Mouse (Mus musculus): Measurements from ENCODE around the gene Gpn3.
"Not testable (repeated sequence)": the region's sequence is repeated elsewhere in the genome, so short reads cannot be mapped to it uniquely, and the experiment has no call there.

The Gpn3 gene

DNA sequence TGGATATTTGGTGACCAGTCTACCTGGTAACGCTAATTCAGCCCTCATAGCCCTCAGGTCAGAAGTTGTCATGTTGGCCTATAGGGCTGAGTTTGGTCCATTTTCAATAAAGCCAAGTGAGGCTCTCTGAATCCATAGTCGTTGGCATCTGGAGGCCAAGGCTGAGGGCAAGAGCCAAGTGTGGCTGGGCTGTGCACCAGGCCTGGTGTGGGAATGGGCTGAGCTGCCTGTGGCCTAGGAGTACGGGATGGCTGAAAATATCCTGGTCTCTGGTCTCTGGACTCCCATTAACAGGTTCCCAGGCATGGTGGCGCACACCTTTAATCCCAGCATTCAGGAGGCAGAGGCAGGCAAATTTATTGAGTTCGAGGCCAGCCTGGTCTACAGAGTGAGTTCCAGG, 18.3 kb downstream of the Gpn3 start:
- DNase-seq (ENCODE audit: low read depth, low spot score), result no peak

- DNase-seq (ENCODE audit: low read depth, low spot score), result no peak
These were observed 19.0 kb downstream of the Gpn3 start for GRCm38 (mm10) chr5:122390671-122391070.

DNA sequence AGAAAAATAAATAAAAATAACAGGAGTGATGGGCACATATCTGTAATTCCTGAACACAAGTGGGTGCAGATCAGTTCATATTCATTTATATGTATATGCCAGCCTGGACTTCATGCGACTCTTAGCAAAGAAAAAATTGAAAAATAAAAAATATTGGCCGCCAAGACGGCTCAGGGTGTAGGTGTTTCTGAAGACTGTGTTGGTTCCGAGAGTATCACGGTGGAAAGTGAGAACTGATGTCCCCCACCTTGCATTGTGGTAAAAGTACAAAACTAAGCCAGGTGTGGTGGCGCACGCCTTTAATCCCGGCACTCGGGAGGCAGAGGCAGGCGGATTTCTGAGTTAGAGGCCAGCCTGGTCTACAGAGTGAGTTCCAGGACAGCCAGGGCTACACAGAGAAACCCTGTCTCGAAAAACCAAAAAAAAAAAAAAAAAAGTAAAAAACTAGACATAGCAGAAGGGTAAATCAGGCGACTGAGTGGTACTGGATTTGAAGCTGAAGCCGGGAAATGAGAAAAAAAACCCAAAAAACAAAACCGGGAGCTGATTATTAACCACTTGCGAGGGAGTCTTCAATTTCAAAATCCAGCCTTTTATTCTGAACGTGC, 19.6 kb downstream of the Gpn3 start:
- no peak for DNase-seq (ENCODE audit: low read depth, low spot score)

GRCm38 (mm10) chr5:122391786-122392180, 20.1 kb downstream of the Gpn3 start, which contains the start of gene Arpc3:
Gene Arpc3, plus strand, starts transcription at chr5:122391878.
- DNase-seq (ENCODE audit: low read depth, low spot score), result peak; percentile 87

DNA sequence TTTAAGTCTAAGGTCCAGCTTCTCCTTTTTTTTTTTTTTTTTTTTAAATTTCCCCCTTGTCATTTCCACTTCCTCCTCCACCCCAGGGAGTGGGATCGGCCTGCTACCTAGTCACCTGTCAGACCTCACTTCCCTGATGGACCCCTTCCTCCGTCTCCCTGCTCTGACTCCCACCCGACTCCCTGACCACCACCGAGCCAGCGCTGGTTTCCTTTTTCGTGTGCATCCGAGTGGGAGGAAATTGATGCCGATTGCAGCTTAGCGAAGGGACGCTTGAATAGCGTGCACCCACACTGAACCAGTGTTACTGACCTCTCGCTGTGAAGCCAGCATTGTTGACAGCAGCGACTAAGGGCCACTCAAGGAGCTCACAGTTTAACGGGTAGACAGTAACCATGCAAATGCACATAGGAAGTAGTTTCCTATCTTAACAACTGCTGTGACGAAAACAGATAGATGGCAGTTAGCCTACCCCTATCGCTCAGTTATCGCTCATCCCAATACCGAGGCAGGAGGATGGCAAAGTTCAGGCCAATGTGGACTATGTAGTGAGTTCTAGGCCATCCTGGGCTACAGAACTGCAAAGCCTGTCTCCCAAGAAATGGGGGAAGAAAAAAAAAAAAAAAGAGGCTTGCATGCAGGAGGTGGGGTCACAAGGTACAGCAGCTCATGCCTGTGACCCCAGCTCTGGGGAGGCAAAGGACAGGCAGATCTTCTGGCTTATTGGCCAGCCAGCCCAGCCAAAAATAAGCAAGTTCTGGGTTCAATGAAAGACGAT, 20.7 kb downstream of the Gpn3 start:
- DNase-seq (ENCODE audit: low read depth, low spot score), result no peak

- DNase-seq (ENCODE audit: low read depth, low spot score), result no peak
These were observed 22.2 kb downstream of the Gpn3 start for GRCm38 (mm10) chr5:122393887-122394286.

DNA sequence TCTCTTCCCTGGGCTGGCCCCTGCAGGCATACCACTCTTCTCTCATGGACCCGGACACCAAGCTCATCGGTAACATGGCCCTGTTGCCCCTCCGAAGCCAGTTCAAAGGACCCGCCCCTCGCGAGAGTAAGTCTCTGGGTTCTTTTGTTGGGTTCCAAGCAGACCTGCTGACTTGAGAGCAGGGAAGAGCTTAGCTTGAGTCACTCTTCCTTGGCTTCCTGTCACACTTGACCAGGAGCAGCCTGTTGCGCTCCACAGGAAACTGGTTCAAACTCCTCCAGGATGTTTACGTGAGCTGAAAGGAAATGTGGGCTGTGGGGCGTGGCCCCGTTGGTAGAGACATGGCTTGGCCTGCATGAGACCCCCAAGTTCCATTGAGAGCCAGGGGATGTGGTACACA, 25.1 kb downstream of the Gpn3 start:
- no peak for DNase-seq (ENCODE audit: low read depth, low spot score)

DNA sequence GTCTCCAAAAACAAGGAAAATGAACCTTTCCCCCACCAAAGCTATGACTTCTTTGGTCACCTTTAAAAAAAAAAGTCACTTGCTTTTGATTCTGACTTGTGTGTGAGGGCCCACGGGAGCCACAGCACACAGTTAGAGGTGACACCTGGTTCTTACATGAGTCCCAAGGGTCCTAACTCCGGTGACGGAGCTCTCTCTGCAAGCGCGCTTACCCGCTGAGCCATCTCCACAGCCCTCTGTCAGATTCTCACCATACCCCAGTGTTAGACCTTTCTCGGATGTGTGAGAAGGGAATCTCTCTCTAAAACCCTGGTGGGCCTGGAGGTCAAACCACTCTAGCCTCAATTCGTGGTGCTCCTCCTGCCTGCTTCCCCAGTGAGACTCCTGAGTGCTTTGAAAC, 25.8 kb downstream of the Gpn3 start:
- no peak for DNase-seq (ENCODE audit: low read depth, low spot score)

DNA sequence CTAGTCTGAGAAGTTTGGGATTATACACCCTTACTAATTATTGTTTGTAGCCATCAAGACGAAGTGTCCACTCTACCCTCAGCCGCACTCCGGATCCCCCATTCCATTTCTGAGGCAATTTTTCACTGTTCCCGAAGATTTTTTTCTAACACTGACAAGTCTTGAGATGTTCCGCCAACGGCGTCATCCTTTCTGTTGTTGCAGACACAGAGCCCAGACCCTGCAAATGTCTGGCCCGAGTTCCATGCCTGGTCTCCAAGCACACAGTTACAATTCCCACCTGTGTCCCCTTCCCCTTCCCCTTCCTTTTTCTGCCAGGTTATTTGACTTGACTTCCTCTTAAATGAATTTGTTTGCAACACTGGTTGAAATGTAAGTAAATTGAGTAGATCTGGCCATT, 28.2 kb downstream of the Gpn3 start:
- no peak for DNase-seq (ENCODE audit: low read depth, low spot score)

GRCm38 (mm10) chr5:122400628-122401302, 29.1 kb downstream of the Gpn3 start:
- DNase-seq (ENCODE audit: low read depth, low spot score), result peak; percentile 63

DNA sequence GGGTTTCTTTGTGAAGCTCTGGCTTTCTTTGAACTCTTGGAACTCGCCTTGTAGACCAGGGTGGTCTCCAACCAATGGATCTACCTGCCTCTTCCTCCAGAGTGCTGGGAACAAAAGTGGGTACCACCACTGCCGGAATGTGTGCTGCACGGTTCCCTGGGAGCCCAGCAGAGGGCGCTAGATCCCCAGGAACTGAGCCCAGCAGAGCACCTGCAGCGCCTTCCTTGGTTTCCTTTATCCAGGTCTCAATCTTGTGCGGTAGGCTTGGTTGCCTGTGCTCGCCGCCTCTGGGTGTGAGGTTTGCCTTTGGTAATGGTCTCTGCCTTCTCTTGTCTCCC, 29.6 kb downstream of the Gpn3 start:
- DNase-seq (ENCODE audit: low read depth, low spot score), result no peak

GRCm38 (mm10) chr5:122402160-122402559, 30.5 kb downstream of the Gpn3 start:
- DNase-seq (ENCODE audit: low read depth, low spot score), result no peak

- DNase-seq (ENCODE audit: low read depth, low spot score), result peak; percentile 81
These were observed 31.1 kb downstream of the Gpn3 start for GRCm38 (mm10) chr5:122402772-122403171.

DNA sequence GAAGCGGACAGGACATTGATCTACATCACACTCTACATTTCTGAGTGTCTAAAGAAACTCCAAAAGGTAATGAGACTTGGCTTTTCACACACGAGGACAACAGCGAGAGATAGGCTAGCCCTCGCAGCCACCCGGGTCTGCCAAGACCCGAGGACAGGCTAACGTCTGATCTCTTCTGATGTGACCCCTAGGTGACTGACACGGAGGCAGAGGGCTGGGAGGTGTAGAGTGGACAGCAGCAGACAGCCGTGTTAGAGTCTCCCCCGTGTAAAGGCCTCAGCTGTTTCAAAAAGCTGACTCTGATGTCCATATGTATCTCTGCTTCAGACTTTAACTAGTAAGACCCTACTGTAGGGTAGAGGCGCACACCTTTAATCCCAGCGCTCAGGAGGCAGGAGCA, 31.7 kb downstream of the Gpn3 start:
- DNase-seq (ENCODE audit: low read depth, low spot score), result no peak

- DNase-seq (ENCODE audit: low read depth, low spot score), result no peak
These were observed 33.9 kb downstream of the Gpn3 start for GRCm38 (mm10) chr5:122405537-122405936.

DNA sequence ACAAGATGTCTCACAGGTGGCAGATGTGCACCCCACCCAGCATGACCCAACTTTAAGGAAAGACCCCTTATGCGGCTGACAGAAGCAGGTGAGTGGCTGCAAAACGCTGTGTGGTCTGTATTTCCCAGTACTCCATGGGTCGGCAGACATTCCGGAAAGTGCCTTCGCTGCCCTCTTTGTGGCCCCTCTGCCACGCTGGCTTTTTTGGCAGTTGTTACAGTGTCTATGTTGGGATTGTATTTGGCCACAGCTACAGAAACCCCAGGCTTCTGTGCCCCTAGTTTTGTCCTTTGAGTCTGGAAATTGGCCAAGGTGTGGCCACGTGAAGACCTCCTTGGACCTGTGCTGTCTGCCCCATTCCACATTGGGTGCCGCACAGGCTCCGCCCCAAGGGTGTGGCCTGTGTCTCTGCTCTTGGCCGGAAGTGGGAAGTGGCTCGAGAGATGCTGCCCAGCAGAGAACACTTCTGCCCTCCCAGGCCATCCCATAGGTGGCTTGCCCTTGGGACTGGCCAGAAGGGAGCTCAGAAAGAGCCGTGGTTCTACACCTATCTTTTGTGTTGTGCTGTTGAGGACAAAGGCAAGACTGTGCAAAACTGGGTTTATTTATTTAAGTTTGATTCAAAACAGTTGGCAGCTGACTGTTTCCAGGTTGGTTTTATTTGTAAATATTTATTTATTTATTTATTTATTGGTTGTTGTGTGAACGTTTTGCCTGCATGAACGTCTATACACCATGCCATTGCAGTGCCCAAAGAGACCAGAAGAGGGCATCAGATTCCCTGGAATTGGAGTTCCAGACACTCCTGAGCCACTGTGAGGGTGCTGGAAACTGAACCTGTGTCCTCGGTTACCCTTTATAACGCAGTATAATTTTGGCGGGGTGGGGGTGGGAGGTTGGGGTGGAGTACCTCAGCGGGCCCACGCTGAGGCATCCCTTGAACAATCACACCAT, 38.3 kb downstream of the Gpn3 start:
- DNase-seq (ENCODE audit: low read depth, low spot score), result no peak

- no peak for DNase-seq (ENCODE audit: low read depth, low spot score)
These were observed 40.2 kb downstream of the Gpn3 start for GRCm38 (mm10) chr5:122411892-122412291.

DNA sequence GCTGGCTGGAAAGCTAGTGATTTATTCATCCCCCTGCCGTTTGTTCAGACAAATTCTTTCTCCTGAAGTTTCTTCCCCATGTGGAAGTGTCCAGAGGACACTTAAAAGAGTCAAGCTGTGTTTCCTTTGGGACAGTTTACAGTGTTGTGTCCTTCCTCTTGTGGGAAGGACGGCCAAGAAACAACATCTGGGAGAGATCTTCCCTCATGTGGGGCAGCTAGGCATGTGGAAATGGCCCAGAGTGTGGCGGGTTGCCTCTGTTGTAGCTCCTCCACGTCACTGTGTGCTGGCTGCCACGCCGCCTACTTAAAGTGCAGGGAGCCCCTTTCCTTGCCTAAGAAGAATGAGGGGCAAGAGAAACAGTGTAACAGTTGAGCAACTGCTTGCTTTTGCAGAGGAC, 41.1 kb downstream of the Gpn3 start:
- DNase-seq (ENCODE audit: low read depth, low spot score), result no peak

DNA sequence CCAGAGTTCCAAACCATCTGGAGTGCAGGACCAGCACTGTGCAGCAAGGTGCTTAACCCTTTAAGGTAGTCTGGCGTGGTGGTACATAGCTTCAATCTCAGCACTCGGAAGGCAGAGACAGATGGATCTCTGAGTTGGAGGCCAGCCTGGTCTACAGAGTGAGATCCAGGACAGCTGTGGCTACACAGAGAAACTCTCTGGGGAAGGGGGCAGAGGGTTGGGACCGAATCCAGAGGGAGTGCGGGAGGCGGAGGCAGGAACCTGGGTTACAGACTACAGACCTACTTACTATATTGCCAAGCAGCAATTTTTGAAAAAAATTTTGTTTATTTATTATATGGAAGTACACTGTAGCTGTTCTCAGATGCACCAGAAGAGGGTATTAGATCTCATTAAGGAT, 42.7 kb downstream of the Gpn3 start:
- DNase-seq (ENCODE audit: low read depth, low spot score), result no peak

GRCm38 (mm10) chr5:122415465-122415864, 43.8 kb downstream of the Gpn3 start:
- DNase-seq (ENCODE audit: low read depth, low spot score), result no peak

- DNase-seq (ENCODE audit: low read depth, low spot score), result not testable (repeated sequence)
These were observed 49.0 kb downstream of the Gpn3 start for GRCm38 (mm10) chr5:122420676-122421075.
